Mouse (Mus musculus): ENCODE results near the gene Aoc2. TPM values are rescaled to one million over a fixed set of nuclear protein-coding genes. Genes with fewer than 3 reads are reported as not detected.

Aoc2 gene
- 4.7 TPM for polyA plus RNA-seq (2017; shearing (Covaris generic))

GRCm38 (mm10) chr11:101324763-101325162, at the start of gene Aoc2:
Aoc2 (plus strand) TSS chr11:101325063.

GRCm38 (mm10) chr11:101278223-101279192, 46.4 kb upstream of the Aoc2 start, which contains the start of the genes Cntd1 and Coa3:
Cntd1 (plus strand) TSS chr11:101279012.
Coa3 (minus strand) TSS chr11:101279114.

GRCm38 (mm10) chr11:101302004-101302798, 22.7 kb upstream of the Aoc2 start, which contains the start of gene Becn1:
Becn1 (minus strand) TSS chr11:101302286.

GRCm38 (mm10) chr11:101315665-101316500, 9.0 kb upstream of the Aoc2 start, which contains the start of gene Psme3:
Psme3 (plus strand) TSS chr11:101316213.

GRCm38 (mm10) chr11:101330371-101330924, 5.6 kb downstream of the Aoc2 start, which contains the start of gene Aoc3:
Aoc3 (plus strand) TSS chr11:101330605.

GRCm38 (mm10) chr11:101367326-101367935, 42.6 kb downstream of the Aoc2 start, which contains the start of gene G6pc:
G6pc (plus strand) TSS chr11:101367561.

Other genes with a start within 250 kb of the Aoc2 start
- 0.44 TPM for gene Hsd17b1, start 246.7 kb upstream of the Aoc2 start, polyA plus RNA-seq (2017; shearing (Covaris generic))
- gene Coasy, start 242.5 kb upstream of the Aoc2 start, polyA plus RNA-seq (2017; shearing (Covaris generic)) = 10.0 TPM
- 49.7 TPM for gene Mlx, start 237.8 kb upstream of the Aoc2 start, polyA plus RNA-seq (2017; shearing (Covaris generic))
- 4.0 TPM for gene Psmc3ip, start 229.6 kb upstream of the Aoc2 start, polyA plus RNA-seq (2017; shearing (Covaris generic))
- 95.9 TPM for gene Retreg3, start 205.2 kb upstream of the Aoc2 start, polyA plus RNA-seq (2017; shearing (Covaris generic))
- gene Tubg1, start 205.1 kb upstream of the Aoc2 start, polyA plus RNA-seq (2017; shearing (Covaris generic)) = 14.9 TPM
- 0.37 TPM for gene Tubg2, start 169.2 kb upstream of the Aoc2 start, polyA plus RNA-seq (2017; shearing (Covaris generic))
- gene Cntnap1, start 154.5 kb upstream of the Aoc2 start, polyA plus RNA-seq (2017; shearing (Covaris generic)) = not detected
- gene Plekhh3, start 153.7 kb upstream of the Aoc2 start, polyA plus RNA-seq (2017; shearing (Covaris generic)) = not detected
- not detected for gene Ccr10, start 149.6 kb upstream of the Aoc2 start, polyA plus RNA-seq (2017; shearing (Covaris generic))
- 83.6 TPM for gene Ezh1, start 98.6 kb upstream of the Aoc2 start, polyA plus RNA-seq (2017; shearing (Covaris generic))
- not detected for gene Ramp2, start 79.0 kb upstream of the Aoc2 start, polyA plus RNA-seq (2017; shearing (Covaris generic))
- 83.2 TPM for gene Vps25, start 71.4 kb upstream of the Aoc2 start, polyA plus RNA-seq (2017; shearing (Covaris generic))
- 5.3 TPM for gene Wnk4, start 64.5 kb upstream of the Aoc2 start, polyA plus RNA-seq (2017; shearing (Covaris generic))
- gene Cntd1, start 46.1 kb upstream of the Aoc2 start, polyA plus RNA-seq (2017; shearing (Covaris generic)) = 0.36 TPM
- 51.8 TPM for gene Coa3, start 45.9 kb upstream of the Aoc2 start, polyA plus RNA-seq (2017; shearing (Covaris generic))
- gene Becn1, start 22.8 kb upstream of the Aoc2 start, polyA plus RNA-seq (2017; shearing (Covaris generic)) = 208 TPM
- 178 TPM for gene Psme3, start 8.8 kb upstream of the Aoc2 start, polyA plus RNA-seq (2017; shearing (Covaris generic))
- gene Aoc3, start 5.5 kb downstream of the Aoc2 start, polyA plus RNA-seq (2017; shearing (Covaris generic)) = not detected
- not detected for gene G6pc, start 42.5 kb downstream of the Aoc2 start, polyA plus RNA-seq (2017; shearing (Covaris generic))
- gene Aarsd1, start 92.6 kb downstream of the Aoc2 start, polyA plus RNA-seq (2017; shearing (Covaris generic)) = 27.6 TPM
- not detected for gene Gm27029, start 99.7 kb downstream of the Aoc2 start, polyA plus RNA-seq (2017; shearing (Covaris generic))
- 29.5 TPM for gene Rundc1, start 100.0 kb downstream of the Aoc2 start, polyA plus RNA-seq (2017; shearing (Covaris generic))
- 3.8 TPM for gene Ptges3l, start 100.3 kb downstream of the Aoc2 start, polyA plus RNA-seq (2017; shearing (Covaris generic))
- 269 TPM for gene Rpl27, start 117.2 kb downstream of the Aoc2 start, polyA plus RNA-seq (2017; shearing (Covaris generic))
- 128 TPM for gene Ifi35, start 123.3 kb downstream of the Aoc2 start, polyA plus RNA-seq (2017; shearing (Covaris generic))
- gene Rnd2, start 139.9 kb downstream of the Aoc2 start, polyA plus RNA-seq (2017; shearing (Covaris generic)) = 0.25 TPM
- gene Vat1, start 141.2 kb downstream of the Aoc2 start, polyA plus RNA-seq (2017; shearing (Covaris generic)) = 0.36 TPM
- 4.3 TPM for gene Brca1, start 226.9 kb downstream of the Aoc2 start, polyA plus RNA-seq (2017; shearing (Covaris generic))
- gene Nbr1, start 227.1 kb downstream of the Aoc2 start, polyA plus RNA-seq (2017; shearing (Covaris generic)) = 127 TPM

Measured in naive thymus-derived CD4-positive, alpha-beta T cell, adult 5 months (primary cell).